Mouse (Mus musculus): ENCODE results near the gene Gsg1.

DNA sequence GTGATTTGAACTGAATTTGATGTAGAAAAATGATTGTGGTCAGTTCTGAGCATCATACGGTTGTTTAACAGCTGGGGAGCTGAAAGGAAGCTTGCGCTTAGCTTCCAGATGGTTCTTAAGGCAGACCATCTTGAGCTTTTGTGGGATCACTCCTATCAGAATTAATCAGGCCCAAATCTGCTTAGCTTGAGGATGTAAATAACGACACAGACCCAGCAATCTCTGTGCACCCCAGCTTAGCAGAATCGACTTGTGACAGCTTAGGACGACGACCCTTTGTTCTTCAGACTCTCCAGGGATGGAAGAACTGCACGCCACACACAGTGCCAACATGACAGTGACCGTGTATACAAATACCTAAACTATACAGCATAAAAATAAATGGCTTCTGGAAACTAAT lies 8.6 kb downstream of the Gsg1 start:
- no peak for TF ChIP-seq CTCF (IDR thresholded peaks at IDR 0.05; ENCODE audit: low read depth, low read length)
- no peak for TF ChIP-seq GATA1 (IDR thresholded peaks at IDR 0.05; ENCODE audit: borderline replicate concordance, low read length)
- TF ChIP-seq TAL1 (conservative IDR thresholded peaks at IDR 0.05; ENCODE audit: low read depth, low read length) = no peak
